Mouse (Mus musculus) ES-E14 (cell line): ENCODE measurements around the gene Bhlha15.

Experiments used
- HCFC1 ChIP-seq: IDR thresholded peaks from 2 replicates; pipeline ENCODE4 v1.6.1; 2012; ENCODE audit warnings: low read length, inconsistent platforms, borderline replicate concordance; ENCODE audit not compliant: insufficient read depth
- MAFK ChIP-seq: IDR thresholded peaks from 2 replicates; pipeline ENCODE4 v1.6.1; 2014; ENCODE audit warnings: mild to moderate bottlenecking, low read depth, low read length, inconsistent platforms; ENCODE audit not compliant: insufficient read depth
- ZC3H11A ChIP-seq: IDR thresholded peaks from 2 replicates; pipeline ENCODE4 v1.6.1; 2012; ENCODE audit warnings: low read depth, mild to moderate bottlenecking, inconsistent platforms, low read length, borderline replicate concordance
- ZNF384 ChIP-seq: IDR thresholded peaks from 2 replicates; pipeline ENCODE4 v1.6.1; 2012; ENCODE audit warnings: low read depth, low read length, inconsistent platforms

DNA sequence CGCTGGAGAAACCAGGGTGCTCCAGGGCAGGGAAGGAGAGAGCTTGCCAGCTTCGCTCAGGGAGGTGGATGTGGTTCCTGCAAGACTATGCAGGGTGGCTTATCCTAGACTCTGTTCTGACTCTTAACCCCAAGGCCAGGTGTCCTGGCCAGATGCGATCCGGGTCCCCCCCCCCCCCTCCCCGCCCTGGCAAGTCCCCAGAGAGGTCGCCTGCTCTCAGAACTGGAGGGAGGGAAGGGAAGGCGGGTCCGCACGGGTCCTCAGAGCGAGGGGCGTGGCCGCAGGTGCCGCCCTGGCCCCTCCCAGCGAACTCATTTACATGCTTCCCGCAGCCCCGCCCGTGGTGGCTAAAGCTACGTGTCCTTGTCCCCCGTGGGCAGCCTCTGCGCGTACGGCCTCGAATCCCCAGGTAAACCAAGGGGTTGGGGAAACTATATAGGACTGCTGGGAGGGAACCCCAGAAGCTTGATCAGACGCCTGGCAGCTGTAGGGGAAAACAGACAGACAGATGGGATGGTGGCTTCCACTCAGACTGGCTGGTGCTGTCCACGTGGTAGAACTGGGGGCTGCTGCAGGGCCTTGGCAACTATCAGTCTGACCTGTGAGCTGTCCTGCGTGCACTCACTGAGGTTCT is at the start of gene Bhlha15:
- TF ChIP-seq HCFC1 (no peak), MAFK (no peak), ZNF384 (no peak), ZC3H11A (no peak)
